Mouse (Mus musculus) CH12.LX (cell line): Measurements from ENCODE around the gene Kctd19. TPM values are rescaled to one million over a fixed set of nuclear protein-coding genes. Genes with fewer than 3 reads are reported as not detected.

Source experiments
- DNase-seq: peaks from one replicate; pipeline ENCODE4 v3.0.0-alpha.2; 2013; ENCODE audit errors: extremely low read depth
- H3K27ac ChIP-seq: 2 replicates; pipeline ENCODE4 v1.5.1; 2012; ENCODE audit warnings: low read depth, mild to moderate bottlenecking, control low read depth, moderate library complexity; ENCODE audit not compliant: insufficient read depth
- H3K27me3 ChIP-seq: replicated peaks from 2 replicates; pipeline ENCODE3; 2012; ENCODE audit warnings: inconsistent platforms
- H3K36me3 ChIP-seq, 2 experiments: replicated peaks in 1 of 2; 2 replicates each; pipeline versions ENCODE3 to v1.6.1; 2012; ENCODE audit warnings: inconsistent platforms in 1 of 2, low read length in 1 of 2, mild to moderate bottlenecking in 1 of 2, mixed read lengths in 1 of 2, moderate library complexity in 1 of 2; ENCODE audit not compliant: control insufficient read depth in 1 of 2, insufficient read depth in 1 of 2
- H3K4me1 ChIP-seq, 2 experiments: 2 replicates each; pipeline ENCODE4 v1.6.1; 2012; ENCODE audit warnings: inconsistent platforms in 1 of 2, moderate library complexity in 1 of 2; ENCODE audit not compliant: insufficient read depth in 2 of 2, control insufficient read depth in 1 of 2
- H3K4me2 ChIP-seq: 2 replicates; pipeline ENCODE4 v1.6.1; 2012; ENCODE audit warnings: low read depth, mild to moderate bottlenecking, control low read depth; ENCODE audit not compliant: poor library complexity, insufficient read depth, severe bottlenecking
- H3K4me3 ChIP-seq, 3 experiments: fragments of 150-350 bp in 1 of 3; sonication (generic) in 1 of 3; replicated peaks in 1 of 3; 2 replicates each; pipeline versions ENCODE3 to v1.5.1; 2011 to 2012; ENCODE audit warnings: low read depth in 2 of 3, low read length in 2 of 3, mild to moderate bottlenecking in 2 of 3, moderate library complexity in 2 of 3, control low read depth in 1 of 3, improper control_type of control experiment in 1 of 3, inconsistent platforms in 1 of 3, mixed read lengths in 1 of 3; ENCODE audit not compliant: poor library complexity in 1 of 3
- H3K79me2 ChIP-seq: replicated peaks from 2 replicates; pipeline ENCODE4 v1.6.1; 2012; ENCODE audit warnings: mild to moderate bottlenecking, moderate library complexity; ENCODE audit not compliant: control insufficient read depth, poor library complexity, insufficient read depth, severe bottlenecking; ENCODE audit errors: extremely low read depth
- H3K9ac ChIP-seq: 2 replicates; pipeline ENCODE4 v1.6.1; 2012; ENCODE audit warnings: low read depth, mild to moderate bottlenecking, control low read depth, moderate library complexity; ENCODE audit not compliant: insufficient read depth
- H3K9me3 ChIP-seq: replicated peaks from 2 replicates; pipeline ENCODE3; 2012; ENCODE audit warnings: low read length, inconsistent platforms, mixed read lengths
- BHLHE40 ChIP-seq: IDR thresholded peaks from 2 replicates; pipeline ENCODE4 v1.6.1; 2011; ENCODE audit warnings: mild to moderate bottlenecking, low read depth, low read length, improper control_type of control experiment
- CHD1 ChIP-seq: IDR thresholded peaks from 2 replicates; pipeline ENCODE4 v1.6.1; 2012; ENCODE audit warnings: low read depth, low read length, improper control_type of control experiment, inconsistent platforms
- CHD2 ChIP-seq: IDR thresholded peaks from 2 replicates; pipeline ENCODE4 v1.6.1; 2011; ENCODE audit warnings: low read length, improper control_type of control experiment
- E2F4 ChIP-seq: IDR thresholded peaks from 2 replicates; pipeline ENCODE4 v1.6.1; 2011; ENCODE audit warnings: low read depth, low read length, improper control_type of control experiment; ENCODE audit not compliant: insufficient replicate concordance
- ELF1 ChIP-seq: IDR thresholded peaks from 2 replicates; pipeline ENCODE4 v1.6.1; 2014; ENCODE audit warnings: low read depth, mild to moderate bottlenecking, inconsistent platforms, low read length, improper control_type of control experiment
- ETS1 ChIP-seq: conservative IDR thresholded peaks from 2 replicates; pipeline ENCODE4 v1.6.1; 2012; ENCODE audit warnings: low read depth, mild to moderate bottlenecking, inconsistent platforms, low read length, improper control_type of control experiment, moderate library complexity
- GABPA ChIP-seq: IDR thresholded peaks from 2 replicates; pipeline ENCODE4 v1.6.1; 2012; ENCODE audit warnings: low read depth, low read length, improper control_type of control experiment, inconsistent platforms; ENCODE audit not compliant: insufficient replicate concordance
- HCFC1 ChIP-seq: IDR thresholded peaks from 2 replicates; pipeline ENCODE4 v1.6.1; 2012; ENCODE audit warnings: low read depth, mild to moderate bottlenecking, inconsistent platforms, low read length, improper control_type of control experiment
- IRF4 ChIP-seq: IDR thresholded peaks from 2 replicates; pipeline ENCODE4 v1.6.1; 2014; ENCODE audit warnings: low read depth, mild to moderate bottlenecking, inconsistent platforms, low read length, improper control_type of control experiment
- JUN ChIP-seq: IDR thresholded peaks from 2 replicates; pipeline ENCODE4 v1.6.1; 2011; ENCODE audit warnings: low read depth, mild to moderate bottlenecking, low read length, improper control_type of control experiment, moderate library complexity; ENCODE audit not compliant: insufficient read depth
- JUND ChIP-seq: conservative IDR thresholded peaks from 2 replicates; pipeline ENCODE4 v1.6.1; 2011; ENCODE audit warnings: low read depth, low read length, improper control_type of control experiment
- MAFK ChIP-seq: IDR thresholded peaks from 2 replicates; pipeline ENCODE4 v1.6.1; 2011; ENCODE audit warnings: low read length, improper control_type of control experiment; ENCODE audit not compliant: insufficient replicate concordance
- MAZ ChIP-seq: IDR thresholded peaks from 2 replicates; pipeline ENCODE4 v1.6.1; 2012; ENCODE audit warnings: low read depth, mild to moderate bottlenecking, inconsistent platforms, low read length, improper control_type of control experiment, moderate library complexity
- MEF2A ChIP-seq: IDR thresholded peaks from 2 replicates; pipeline ENCODE4 v1.6.1; 2014; ENCODE audit warnings: low read depth, mild to moderate bottlenecking, inconsistent platforms, low read length, improper control_type of control experiment, borderline replicate concordance
- PAX5 ChIP-seq: IDR thresholded peaks from 2 replicates; pipeline ENCODE4 v1.6.1; 2012; ENCODE audit warnings: low read length, inconsistent platforms, mixed read lengths
- POLR2AphosphoS2 ChIP-seq: IDR thresholded peaks from 2 replicates; pipeline ENCODE4 v1.6.1; 2011; ENCODE audit warnings: low read depth, low read length, improper control_type of control experiment
- RCOR1 ChIP-seq: conservative IDR thresholded peaks from 2 replicates; pipeline ENCODE4 v1.6.1; 2012; ENCODE audit warnings: low read depth, mild to moderate bottlenecking, inconsistent platforms, low read length, improper control_type of control experiment
- USF1 ChIP-seq: IDR thresholded peaks from 2 replicates; pipeline ENCODE4 v1.6.1; 2014; ENCODE audit warnings: low read depth, mild to moderate bottlenecking, inconsistent platforms, low read length, improper control_type of control experiment
- USF2 ChIP-seq: conservative IDR thresholded peaks from 2 replicates; pipeline ENCODE4 v1.6.1; 2011; ENCODE audit warnings: low read depth, low read length, improper control_type of control experiment
- ZMIZ1 ChIP-seq: IDR thresholded peaks from 2 replicates; pipeline ENCODE4 v1.6.1; 2012; ENCODE audit warnings: low read depth, mild to moderate bottlenecking, inconsistent platforms, low read length, improper control_type of control experiment
- dilution Hi-C: fragments of 300-500 bp; cut with MboI; formaldehyde crosslinking; loops from 2 replicates; pipeline ENCODE4 v1.14.3; 2020; ENCODE audit warnings: low sequenced_read_pairs; ENCODE audit not compliant: extremely low pct_unique_long_range_greater_than_20kb, extremely low pct_ligation_motif_present
- in situ Hi-C: fragments of 300-500 bp; cut with MboI; formaldehyde crosslinking; loops from 3 replicates; pipeline ENCODE4 v1.14.3; 2019; ENCODE audit warnings: low sequenced_read_pairs, low pct_ligation_motif_present, low pct_unique_long_range_greater_than_20kb, mixed read lengths
- polyA plus RNA-seq: library from polyadenylated mRNA; unstranded; fragments of >175 nt; gene quantifications from 2 replicates; pipeline ENCODE4 v1.2.1, GENCODE M21; 2012; ENCODE audit warnings: low read depth; ENCODE audit not compliant: insufficient read length
- total RNA-seq, 2 experiments: library from RNA; depleted of rRNA; stranded (reverse); fragments of 300-350 nt in 1 of 2; fragments of >200 nt in 1 of 2; gene quantifications; 2 replicates each; pipeline ENCODE4 v1.2.3; 2012 to 2014

Gene Kctd19
- total and polyA plus RNA-seq, 3 experiments, result 0.08 TPM; not detected in 2

DNA sequence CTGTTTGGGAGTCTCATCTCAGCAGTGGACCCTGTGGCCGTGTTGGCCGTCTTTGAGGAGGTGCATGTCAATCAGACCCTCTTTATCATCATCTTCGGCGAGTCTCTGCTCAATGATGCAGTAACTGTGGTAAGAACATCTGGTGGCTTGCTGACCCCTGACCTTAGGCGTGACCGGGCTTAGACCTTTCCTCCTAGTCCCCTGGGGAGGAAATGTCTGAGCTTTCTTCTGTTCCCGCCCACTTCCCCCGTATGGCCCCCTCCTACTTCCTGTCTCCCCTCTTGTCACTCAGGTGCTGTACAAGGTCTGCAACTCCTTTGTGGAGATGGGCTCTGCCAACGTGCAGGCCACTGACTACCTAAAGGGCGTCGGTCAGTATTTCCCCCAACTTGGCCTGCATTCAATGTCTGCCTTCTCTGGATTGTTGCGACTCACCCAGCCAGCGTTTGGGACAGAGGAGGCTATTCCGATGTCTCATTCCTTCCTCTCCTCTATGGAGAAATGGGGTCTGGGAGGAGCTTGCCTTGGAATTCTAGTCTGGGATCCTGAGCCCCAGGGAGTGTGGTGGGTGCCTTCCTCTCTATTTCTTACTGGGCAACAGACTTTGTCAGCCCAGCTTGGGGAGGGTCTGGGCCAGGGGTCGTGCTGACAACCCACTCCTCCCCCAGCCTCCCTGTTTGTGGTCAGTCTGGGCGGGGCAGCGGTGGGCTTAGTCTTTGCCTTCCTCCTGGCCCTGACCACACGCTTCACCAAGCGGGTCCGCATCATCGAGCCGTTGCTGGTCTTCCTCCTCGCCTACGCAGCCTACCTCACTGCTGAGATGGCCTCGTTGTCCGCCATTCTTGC lies 57.9 kb downstream of the Kctd19 start:
- in situ Hi-C loops, result no loop called here
- Histone ChIP-seq H3K79me2 (no peaks in the 10 kb centered on the region), H3K36me3 (peaks cover 2 to 23% of the 10 kb centered on the region in 2 experiments), H3K4me2 (0 out of 2 replicates have a peak overlapping the region, but pooled peaks have one; percentile 31)
- peak; percentile 54 for DNase-seq
- TF ChIP-seq JUN (no peak), JUND (no peak), HCFC1 (peak; percentile 27; the same call in 1 of the 2 replicates), CHD2 (0 out of 2 replicates have a peak, but pooled peaks have one; percentile 25), ELF1 (0 out of 2 replicates have a peak, but pooled peaks have one; percentile 37), BHLHE40 (0 out of 2 replicates have a peak, but pooled peaks have one; percentile 41)
- TF ChIP-seq, all 38 proteins: peak for 4
- Histone ChIP-seq H3K4me3 (no peak overlapping the region), H3K27me3 (no peaks in the 10 kb centered on the region), H3K9me3 (no peaks in the 10 kb centered on the region), H3K4me1 (peaks cover 9 to 18% of the 10 kb centered on the region in 2 experiments), H3K9ac (no peak overlapping the region), H3K27ac (no peak overlapping the region)
- dilution Hi-C loops, result no loop called here

DNA sequence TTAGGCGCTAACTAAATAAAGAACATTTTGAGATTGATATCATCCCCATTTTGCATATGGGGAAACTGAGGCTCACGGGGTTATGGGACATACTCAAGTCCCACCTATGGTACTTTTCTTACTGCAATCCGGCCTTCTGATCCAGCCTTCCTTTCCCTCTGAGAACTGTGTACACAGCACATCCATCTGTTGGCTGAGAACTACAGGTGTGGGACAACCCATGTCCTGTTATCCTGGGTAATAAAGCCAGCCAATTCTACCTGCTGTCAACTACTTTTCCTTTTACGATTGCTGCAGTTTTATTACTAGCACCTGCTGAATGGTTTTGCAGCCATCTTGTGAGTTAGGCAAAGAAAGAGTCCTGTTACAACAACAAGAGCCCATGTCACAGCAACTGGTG lies 58.8 kb downstream of the Kctd19 start:
- no peak overlapping the region for H3K4me2 ChIP-seq
- no peak for TF ChIP-seq PAX5
- TF ChIP-seq ETS1, result no peak
- no peak for TF ChIP-seq USF2
- no peak for TF ChIP-seq IRF4
- no peak for TF ChIP-seq MAZ
- TF ChIP-seq JUND, result no peak
- TF ChIP-seq RCOR1, result no peak
- TF ChIP-seq BHLHE40, result no peak
- no peak for TF ChIP-seq GABPA
- TF ChIP-seq E2F4, result no peak
- no peak for TF ChIP-seq CHD1
- no peak for TF ChIP-seq POLR2AphosphoS2
- TF ChIP-seq HCFC1, result no peak
- TF ChIP-seq MEF2A, result no peak
- no peak for TF ChIP-seq ZMIZ1
- TF ChIP-seq USF1, result no peak
- no peak for TF ChIP-seq CHD2
- no peak for TF ChIP-seq MAFK
- peaks cover 2 to 23% of the 10 kb centered on the region in 2 experiments for H3K36me3 ChIP-seq
- no peak overlapping the region for H3K9ac ChIP-seq
- dilution Hi-C loops (no loop called here), in situ Hi-C loops (loop anchor here (5.0 kb wide), 1 partner anchor 33 kb away; no protein-coding TSS in a partner anchor)
- H3K79me2 ChIP-seq, result no peaks in the 10 kb centered on the region
- H3K4me1 ChIP-seq, result peaks cover 9 to 18% of the 10 kb centered on the region in 2 experiments
- H3K9me3 ChIP-seq, result no peaks in the 10 kb centered on the region
- H3K27me3 ChIP-seq, result peaks cover 6% of the 10 kb centered on the region
- no peak overlapping the region for H3K4me3 ChIP-seq
- no peak for DNase-seq
- no peak overlapping the region for H3K27ac ChIP-seq
